Mouse (Mus musculus) adrenal gland, adult 2 months (tissue): ENCODE data around the gene Stum. TPM values are rescaled to one million over a fixed set of nuclear protein-coding genes. Genes with fewer than 3 reads are reported as not detected.

Experiments
- DNase-seq: peaks from one replicate; pipeline ENCODE4 v3.0.0; 2021
- polyA plus RNA-seq: library from polyadenylated mRNA; depleted of rRNA; stranded (reverse); fragments of >200 nt; gene quantifications from 2 replicates; pipeline ENCODE4 v1.2.3, GENCODE M21; 2012; rRNA removed
- total RNA-seq, 2 experiments: library from RNA; stranded (reverse); gene quantifications; 2 replicates each; pipeline ENCODE4 v1.2.3; 2021

Stum gene
- total and polyA plus RNA-seq, 3 experiments: 0.19 to 0.63 (median 0.52) TPM

DNA sequence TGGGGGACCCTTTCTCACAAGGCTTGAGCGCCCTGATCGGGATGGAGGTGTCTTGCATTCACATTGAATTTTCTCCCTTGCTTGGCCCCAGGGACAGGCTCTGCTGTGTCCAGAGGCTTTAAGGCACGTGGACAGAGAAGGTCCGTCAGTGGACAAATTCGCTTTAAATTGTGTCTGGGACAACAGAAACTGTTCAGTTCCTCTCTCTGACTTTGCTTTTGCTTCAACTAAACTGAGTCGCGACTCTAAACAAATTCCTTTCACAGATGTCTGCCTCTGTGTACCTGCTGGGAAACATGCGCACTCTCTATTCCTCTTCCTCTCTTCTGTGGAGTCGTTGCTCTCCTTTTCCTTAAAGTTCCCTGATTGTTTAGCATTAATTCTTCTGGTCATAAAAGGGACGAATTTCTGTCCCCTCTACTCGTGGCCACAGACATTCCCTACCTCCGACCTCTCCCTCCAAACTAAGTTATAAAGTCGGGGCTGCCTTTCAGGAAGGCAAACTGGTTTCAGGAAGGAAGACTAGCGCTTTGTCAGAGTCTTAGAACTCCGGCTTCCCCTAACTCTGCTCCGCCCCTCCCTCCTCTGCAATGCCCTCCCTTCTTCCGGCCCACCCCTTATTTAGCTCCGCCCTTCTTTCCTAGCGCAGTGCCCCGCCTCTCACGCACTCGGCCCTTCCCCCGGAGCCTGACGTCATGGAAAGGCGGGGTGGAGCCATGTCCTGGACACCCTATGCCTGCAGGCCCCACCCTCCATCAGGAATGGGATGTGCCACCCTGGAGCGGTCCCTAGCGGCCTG, 96.2 kb downstream of the Stum start:
- peak; percentile 100 for DNase-seq

- peak; percentile 50 for DNase-seq
These were observed 98.0 kb downstream of the Stum start for GRCm38 (mm10) chr1:180385308-180385707.

DNA sequence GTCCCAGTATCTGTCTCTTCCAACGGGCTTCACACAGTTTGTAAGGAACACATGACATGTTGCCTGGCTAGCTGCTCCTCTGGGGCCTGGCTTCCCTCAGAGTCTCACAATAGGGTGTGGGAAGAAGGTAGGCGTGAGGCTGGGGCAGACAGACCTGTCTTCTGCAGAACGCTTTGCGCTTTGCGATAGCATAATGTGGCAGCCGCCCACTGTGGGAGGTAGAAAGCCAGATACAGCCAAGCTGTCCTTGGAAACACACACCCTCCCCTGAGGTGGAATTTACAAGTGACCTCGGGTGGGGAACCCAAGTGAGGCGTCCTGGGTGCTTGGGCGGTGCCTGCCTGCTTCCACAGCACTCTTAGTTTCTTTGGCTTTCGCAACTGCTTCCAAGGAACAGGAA, 98.8 kb downstream of the Stum start:
- peak; percentile 69 for DNase-seq

DNA sequence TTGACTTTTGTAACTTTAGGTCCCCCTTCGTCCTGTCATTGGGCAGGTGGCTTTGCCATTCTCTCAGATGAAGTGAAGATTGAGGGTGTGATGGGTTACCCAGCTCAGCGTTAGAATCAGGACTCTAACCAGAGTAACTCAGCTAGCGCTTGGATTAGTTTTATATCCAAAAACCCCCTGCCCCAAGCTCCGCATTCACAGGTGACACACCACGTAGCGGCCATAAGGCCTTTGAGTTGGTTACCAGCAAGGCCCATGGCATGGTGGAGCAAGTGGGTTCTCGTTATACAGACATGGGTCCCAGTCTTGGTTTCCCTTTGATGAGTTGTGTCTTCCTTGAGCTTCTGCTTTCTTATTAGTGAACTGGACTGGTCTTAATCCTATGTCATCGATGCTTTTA, 99.4 kb downstream of the Stum start:
- no peak for DNase-seq

Other genes starting within 250 kb of the Stum start
- 10 to 100 TPM; 32.4 to 33.5 TPM for gene Psen2, start 220.1 kb downstream of the Stum start, total RNA-seq
- 60.5 and 75.3 TPM in 2 replicates for gene Psen2, start 220.1 kb downstream of the Stum start, polyA plus RNA-seq
- gene Itpkb, start 153.0 kb downstream of the Stum start, total RNA-seq: 10 to 100 TPM; 45.6 to 76.4 TPM
- 22.6 and 25.3 TPM in 2 replicates for gene Itpkb, start 153.0 kb downstream of the Stum start, polyA plus RNA-seq
- 10 to 100 TPM; 55.6 to 77.1 TPM for gene Parp1, start 85.4 kb upstream of the Stum start, total RNA-seq
- gene Parp1, start 85.4 kb upstream of the Stum start, polyA plus RNA-seq: 22.2 and 28.2 TPM in 2 replicates
- gene Lin9, start 157.6 kb upstream of the Stum start, total RNA-seq: 1 to 10 TPM; 3.4 to 4.9 TPM
- 0.88 and 1.0 TPM in 2 replicates for gene Lin9, start 157.6 kb upstream of the Stum start, polyA plus RNA-seq
- not detected for gene Mixl1, start 213.5 kb upstream of the Stum start, total RNA-seq
- 0.07 TPM in 1 of 2 replicates, not detected in the other for gene Mixl1, start 213.5 kb upstream of the Stum start, polyA plus RNA-seq
- gene Acbd3, start 242.5 kb upstream of the Stum start, total RNA-seq: 10 to 100 TPM; 45.0 to 53.1 TPM
- gene Acbd3, start 242.5 kb upstream of the Stum start, polyA plus RNA-seq: 10.8 and 11.1 TPM in 2 replicates